Mouse (Mus musculus) limb, embryonic 11.5 days (tissue): ENCODE data around the gene Kmt2a. TPM values are rescaled to one million over a fixed set of nuclear protein-coding genes. Genes with fewer than 3 reads are reported as not detected.

Experiments used
- ATAC-seq: fragments of 200-750 bp; cut with Nextera tagmentation; 2 replicates; pipeline ENCODE4 v1.8.0; 2017; ENCODE audit warnings: low read depth; ENCODE audit not compliant: insufficient number of reproducible peaks, low FRiP score, low TSS enrichment
- DNase-seq: peaks from one replicate; pipeline ENCODE4 v3.0.0-alpha.2; 2015; ENCODE audit warnings: low spot score
- H3K27ac ChIP-seq: fragments of 300-500 bp; sonication (generic); replicated peaks from 2 replicates; pipeline ENCODE4 v1.5.1; 2014; ENCODE audit warnings: low read depth, mild to moderate bottlenecking, low read length
- H3K27me3 ChIP-seq: fragments of 300-500 bp; sonication (generic); 2 replicates; pipeline ENCODE4 v1.6.1; 2014; ENCODE audit warnings: mild to moderate bottlenecking, low read length, mixed read lengths; ENCODE audit not compliant: control insufficient read depth, insufficient read depth
- H3K36me3 ChIP-seq: fragments of 300-500 bp; sonication (generic); 2 replicates; pipeline ENCODE4 v1.6.1; 2014; ENCODE audit warnings: mild to moderate bottlenecking, low read length, moderate library complexity, mixed read lengths; ENCODE audit not compliant: control insufficient read depth, insufficient read depth
- H3K4me1 ChIP-seq: fragments of 300-500 bp; sonication (generic); 2 replicates; pipeline ENCODE4 v1.6.1; 2014; ENCODE audit warnings: low read length, mixed read lengths; ENCODE audit not compliant: control insufficient read depth, insufficient read depth
- H3K4me2 ChIP-seq: fragments of 300-500 bp; sonication (generic); 2 replicates; pipeline ENCODE4 v1.6.1; 2014; ENCODE audit warnings: low read depth, mild to moderate bottlenecking, moderate library complexity; ENCODE audit not compliant: severe bottlenecking
- H3K4me3 ChIP-seq: fragments of 300-500 bp; sonication (generic); 2 replicates; pipeline ENCODE4 v1.5.1; 2014; ENCODE audit warnings: low read depth, low read length
- H3K9ac ChIP-seq: fragments of 300-500 bp; sonication (generic); 2 replicates; pipeline ENCODE4 v1.6.1; 2014; ENCODE audit warnings: mild to moderate bottlenecking, low read length
- H3K9me3 ChIP-seq: fragments of 300-500 bp; sonication (generic); 2 replicates; pipeline ENCODE4 v1.6.1; 2016; ENCODE audit warnings: low read length; ENCODE audit not compliant: control insufficient read depth
- WGBS: fragments of 180-500 bp; shearing (Covaris S2); extraction: QIAGEN DNeasy Blood & Tissue Kit; methylation state at CpG from one replicate; pipeline ENCODE4 v1.1.7; 2014; 5-methylcytosine and 5-hydroxymethylcytosine counted together
- polyA plus RNA-seq: library from polyadenylated mRNA; unstranded; fragments of >200 nt; fragmentation: Nextera tagmentation; extraction: Ambion mirVana; gene quantifications from 2 replicates; pipeline ENCODE4 v1.2.1, GENCODE M21; 2014

The Kmt2a gene
- polyA plus RNA-seq, 1 experiment from 2014 or later, result 13.7 TPM

DNA sequence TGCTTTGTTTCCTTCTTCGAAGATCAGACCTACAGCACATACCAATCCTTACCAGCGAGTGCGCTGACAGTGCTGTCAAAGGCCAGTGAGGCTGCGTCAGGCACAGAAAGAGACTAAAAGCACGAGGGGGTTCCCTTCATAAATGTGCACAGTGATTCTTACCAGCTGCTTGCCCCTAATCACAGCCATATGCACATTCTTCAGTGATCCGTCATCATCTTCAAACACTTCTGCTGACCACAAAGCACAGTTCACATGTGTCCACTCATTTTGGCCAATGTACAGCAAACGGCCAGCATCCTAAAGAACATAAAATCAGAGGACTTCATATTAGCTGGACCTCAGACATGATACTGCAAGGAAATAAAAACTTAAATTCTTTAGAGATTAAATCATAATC, 54.4 kb downstream of the Kmt2a start:
- DNase-seq (no peak), ATAC-seq (no peak)
- Histone ChIP-seq H3K27ac (no peak overlapping the region), H3K4me1 (no peaks in the 10 kb centered on the region), H3K9ac (no peak overlapping the region), H3K9me3 (no peaks in the 10 kb centered on the region), H3K4me2 (no peak overlapping the region), H3K4me3 (no peak overlapping the region), H3K36me3 (peaks cover 22% of the 10 kb centered on the region), H3K27me3 (no peaks in the 10 kb centered on the region)
- 57% methylated on average over 7 of the region's 7 CpGs for WGBS

DNA sequence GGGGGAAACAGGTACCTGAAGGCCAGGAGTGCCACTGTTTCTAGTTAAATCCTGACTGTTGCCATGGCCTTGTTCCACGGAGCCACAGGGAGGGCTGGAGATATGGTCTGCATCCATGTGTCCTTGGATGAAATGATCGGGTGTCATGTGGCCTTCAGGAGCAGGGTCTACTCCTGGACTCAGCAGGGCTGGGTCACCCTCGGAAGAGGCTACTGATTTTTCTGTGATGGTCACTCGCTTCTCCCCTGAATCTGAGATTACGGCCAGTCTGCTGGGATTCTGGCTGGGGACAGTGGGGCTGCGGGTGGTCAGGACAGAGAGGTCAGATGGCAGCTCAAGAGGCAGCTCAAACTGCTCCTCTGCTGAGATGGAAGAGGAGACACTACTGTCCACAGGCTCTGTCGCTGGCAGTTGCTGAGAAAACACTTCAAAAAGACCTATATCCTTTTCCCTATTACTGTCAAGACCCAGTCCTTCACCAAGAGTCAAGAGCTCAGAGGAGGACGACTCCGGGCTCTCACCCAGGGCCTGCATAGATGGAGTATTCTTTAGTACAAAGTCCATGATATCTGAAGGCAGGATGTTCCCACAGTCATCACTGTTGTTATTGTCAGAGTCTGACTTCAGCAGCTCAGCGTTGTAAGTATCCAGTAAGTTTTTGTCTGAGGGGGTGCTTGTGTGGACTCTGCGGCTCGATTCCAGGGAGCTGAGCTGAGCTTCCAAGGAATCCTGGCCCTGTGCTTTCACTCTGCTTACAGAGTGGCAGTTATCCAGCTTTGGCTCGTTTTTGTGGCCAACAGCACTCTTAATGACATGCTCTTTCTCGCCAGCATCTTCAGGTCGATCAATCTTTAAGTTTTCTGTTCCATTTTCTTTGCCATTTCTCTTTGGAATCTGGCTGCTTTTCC, 60.9 kb downstream of the Kmt2a start:
- Histone ChIP-seq H3K9ac (no peak overlapping the region), H3K4me3 (no peak overlapping the region), H3K4me2 (no peak overlapping the region), H3K36me3 (peaks cover 47% of the 10 kb centered on the region), H3K9me3 (no peaks in the 10 kb centered on the region), H3K27ac (no peak overlapping the region), H3K4me1 (no peaks in the 10 kb centered on the region), H3K27me3 (no peaks in the 10 kb centered on the region)
- WGBS, result 93% methylated on average over 15 of the region's 15 CpGs
- ATAC-seq (no peak), DNase-seq (no peak)

DNA sequence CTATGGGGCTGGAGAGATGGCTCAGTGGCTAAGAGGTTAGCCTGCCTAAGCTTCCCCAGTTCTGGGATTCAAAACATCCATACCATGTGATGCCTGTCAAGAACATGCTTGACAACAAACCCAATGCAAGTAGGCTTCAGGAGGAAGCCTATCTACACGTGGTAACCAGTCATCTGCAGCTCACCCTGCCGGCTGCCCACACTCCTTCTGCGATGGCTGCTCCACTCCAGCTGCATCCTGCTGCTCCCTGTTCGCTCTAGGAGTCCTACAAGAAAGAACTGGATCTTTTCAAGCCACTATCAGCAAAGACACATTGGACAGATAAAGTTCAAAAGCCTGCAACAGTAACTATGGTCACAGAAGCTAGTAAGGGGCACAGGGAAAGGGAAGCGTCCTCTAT, 63.6 kb downstream of the Kmt2a start:
- H3K4me1 ChIP-seq, result no peaks in the 10 kb centered on the region
- no peak overlapping the region for H3K9ac ChIP-seq
- H3K27me3 ChIP-seq, result no peaks in the 10 kb centered on the region
- WGBS, result 88% methylated on average over 5 of the region's 5 CpGs
- peaks cover 50% of the 10 kb centered on the region for H3K36me3 ChIP-seq
- no peak overlapping the region for H3K4me3 ChIP-seq
- H3K27ac ChIP-seq, result no peak overlapping the region
- DNase-seq (no peak), ATAC-seq (no peak)
- H3K9me3 ChIP-seq, result no peaks in the 10 kb centered on the region
- no peak overlapping the region for H3K4me2 ChIP-seq

DNA sequence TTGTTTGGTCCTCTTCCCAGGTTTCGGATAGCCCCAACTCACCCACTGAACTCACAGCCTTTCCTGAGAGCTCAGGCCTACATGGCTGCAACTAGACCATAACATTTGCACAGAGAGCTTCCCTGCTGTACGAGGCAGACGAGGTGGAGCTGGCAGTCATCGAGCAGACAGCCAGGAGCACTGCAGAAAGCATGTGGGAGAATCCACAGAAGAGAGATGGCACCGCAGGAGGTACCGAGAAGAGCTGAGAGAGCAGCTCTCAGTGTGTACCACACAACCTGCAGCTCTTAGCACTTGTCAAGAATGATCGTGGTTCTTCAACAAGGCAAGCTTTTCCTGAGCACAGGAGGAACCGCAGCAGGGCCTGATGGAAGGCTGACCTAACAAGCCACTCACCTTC, 66.9 kb downstream of the Kmt2a start:
- H3K4me1 ChIP-seq, result no peaks in the 10 kb centered on the region
- no peak overlapping the region for H3K4me3 ChIP-seq
- peaks cover 35% of the 10 kb centered on the region for H3K36me3 ChIP-seq
- no peaks in the 10 kb centered on the region for H3K9me3 ChIP-seq
- no peak for DNase-seq
- H3K27me3 ChIP-seq, result no peaks in the 10 kb centered on the region
- no peak overlapping the region for H3K27ac ChIP-seq
- H3K4me2 ChIP-seq, result no peak overlapping the region
- ATAC-seq, result no peak
- WGBS, result 94% methylated on average over 8 of the region's 8 CpGs
- H3K9ac ChIP-seq, result no peak overlapping the region

DNA sequence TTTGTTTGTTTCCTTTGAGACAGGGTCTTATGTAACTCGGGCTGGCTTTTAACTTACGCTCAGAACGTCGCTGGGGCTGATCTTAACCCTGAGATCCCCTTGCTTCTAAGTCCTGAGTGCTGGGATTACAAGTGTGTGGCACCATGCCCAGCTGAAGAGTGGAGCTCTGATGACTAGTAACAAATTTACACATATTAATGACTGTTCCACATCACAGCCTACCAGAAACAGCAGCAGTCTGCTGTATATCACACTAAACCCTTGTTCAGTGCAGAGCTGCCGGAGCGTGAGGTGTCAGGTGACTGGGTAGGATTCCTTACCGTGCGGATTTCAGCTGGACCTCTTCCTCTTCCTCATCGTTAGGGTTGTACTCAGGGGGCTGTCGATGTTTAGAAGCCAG, 70.8 kb downstream of the Kmt2a start:
- WGBS, result 87% methylated on average over 10 of the region's 10 CpGs
- H3K9ac ChIP-seq, result no peak overlapping the region
- peaks cover 36% of the 10 kb centered on the region for H3K36me3 ChIP-seq
- H3K27me3 ChIP-seq, result no peaks in the 10 kb centered on the region
- no peak overlapping the region for H3K4me3 ChIP-seq
- no peak for ATAC-seq
- no peak overlapping the region for H3K27ac ChIP-seq
- no peak overlapping the region for H3K4me2 ChIP-seq
- no peaks in the 10 kb centered on the region for H3K4me1 ChIP-seq
- DNase-seq, result no peak
- no peaks in the 10 kb centered on the region for H3K9me3 ChIP-seq

DNA sequence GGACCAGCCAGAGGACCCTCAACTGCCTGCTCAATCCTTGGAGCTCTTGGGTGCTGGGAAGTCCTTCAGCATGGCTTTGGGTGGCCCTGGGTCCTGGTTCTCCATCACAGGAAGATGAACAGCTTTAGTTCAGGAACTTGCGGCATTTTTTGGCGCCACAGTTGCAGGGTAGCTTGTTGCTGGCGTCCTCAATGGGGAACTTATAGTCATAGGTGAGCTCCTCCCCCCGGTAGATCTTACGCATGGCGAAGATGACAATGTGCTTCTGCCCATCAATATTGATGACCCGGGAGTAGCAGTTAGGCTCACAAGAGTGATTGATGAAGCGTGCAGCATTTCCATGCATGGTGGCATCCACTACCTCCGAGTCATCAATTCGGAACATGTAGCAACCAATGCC, 73.3 kb downstream of the Kmt2a start:
- no peaks in the 10 kb centered on the region for H3K4me1 ChIP-seq
- H3K36me3 ChIP-seq, result peaks cover 29% of the 10 kb centered on the region
- no peaks in the 10 kb centered on the region for H3K27me3 ChIP-seq
- DNase-seq (no peak), ATAC-seq (no peak)
- no peak overlapping the region for H3K4me2 ChIP-seq
- H3K9ac ChIP-seq, result no peak overlapping the region
- WGBS, result 93% methylated on average over 10 of the region's 10 CpGs
- H3K27ac ChIP-seq, result no peak overlapping the region
- no peak overlapping the region for H3K4me3 ChIP-seq
- no peaks in the 10 kb centered on the region for H3K9me3 ChIP-seq

DNA sequence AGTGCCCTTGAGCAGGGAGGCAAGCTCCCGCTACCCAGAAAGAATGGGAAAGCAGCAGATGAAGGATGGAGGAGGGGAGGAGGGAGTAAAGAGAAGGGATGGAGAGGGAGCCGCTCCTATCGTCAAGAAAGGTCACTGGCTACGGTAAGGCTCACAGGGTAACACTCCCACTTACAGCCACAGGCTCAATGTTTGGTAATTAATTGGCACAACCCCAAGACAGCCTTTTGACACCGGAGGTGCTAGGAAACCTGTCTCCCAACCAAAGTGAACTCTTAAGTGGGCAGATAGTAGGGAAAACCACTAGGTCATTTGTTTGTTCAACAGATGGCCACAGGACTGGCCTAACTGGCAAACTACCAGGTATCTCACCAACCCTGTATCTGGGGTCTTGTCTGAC, 74.0 kb downstream of the Kmt2a start:
- Histone ChIP-seq H3K27me3 (no peaks in the 10 kb centered on the region), H3K4me2 (no peak overlapping the region), H3K9ac (no peak overlapping the region), H3K9me3 (no peaks in the 10 kb centered on the region), H3K4me1 (no peaks in the 10 kb centered on the region), H3K27ac (no peak overlapping the region), H3K36me3 (peaks cover 27% of the 10 kb centered on the region), H3K4me3 (no peak overlapping the region)
- WGBS, result 64% methylated on average over 5 of the region's 5 CpGs
- ATAC-seq (no peak), DNase-seq (no peak)

DNA sequence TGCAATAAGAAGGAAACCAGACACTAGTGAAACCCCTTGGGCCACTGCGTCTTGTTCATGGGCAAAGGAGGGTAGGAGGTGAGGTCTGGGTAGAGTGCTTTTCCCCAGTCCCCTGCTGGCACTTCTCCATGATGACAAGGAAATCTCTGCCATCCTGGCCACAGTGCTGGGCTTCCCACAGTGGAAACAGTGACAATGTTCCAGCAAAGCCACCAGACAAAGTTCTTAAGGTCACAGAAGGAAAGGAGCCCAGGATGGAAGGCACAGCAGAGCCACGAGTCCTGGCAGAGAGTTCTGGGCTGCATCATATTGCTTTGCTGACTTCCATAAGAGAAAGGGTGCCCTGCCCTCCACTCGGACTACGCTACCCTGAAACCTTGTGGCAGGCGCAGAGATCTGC, 75.6 kb downstream of the Kmt2a start:
- Histone ChIP-seq H3K27me3 (no peaks in the 10 kb centered on the region), H3K4me1 (no peaks in the 10 kb centered on the region), H3K27ac (no peak overlapping the region), H3K9me3 (no peaks in the 10 kb centered on the region), H3K9ac (no peak overlapping the region), H3K4me3 (no peak overlapping the region), H3K4me2 (no peak overlapping the region), H3K36me3 (peaks cover 27% of the 10 kb centered on the region)
- 92% methylated on average over 5 of the region's 5 CpGs for WGBS
- DNase-seq (no peak), ATAC-seq (no peak)

DNA sequence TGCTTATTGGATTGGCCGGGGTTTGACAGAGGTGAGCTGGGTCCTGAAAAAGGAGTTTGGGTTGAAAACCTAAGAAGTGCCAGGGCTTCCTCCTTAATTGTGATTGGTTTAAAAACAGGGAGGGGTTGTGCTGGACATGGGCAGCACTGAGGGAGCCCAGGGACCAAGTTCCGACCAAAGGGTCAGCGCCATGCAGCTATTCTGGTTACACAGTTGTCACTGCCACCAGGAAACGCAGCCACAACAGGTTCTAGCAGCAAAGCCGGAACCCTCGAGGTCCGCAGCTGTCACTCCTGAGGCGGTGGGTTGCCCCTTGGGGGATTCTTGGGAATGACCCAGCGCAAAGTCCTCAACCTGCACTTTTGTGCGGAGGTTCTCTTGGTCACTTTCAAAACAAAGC, 76.4 kb downstream of the Kmt2a start:
- no peaks in the 10 kb centered on the region for H3K4me1 ChIP-seq
- H3K4me2 ChIP-seq, result no peak overlapping the region
- H3K27me3 ChIP-seq, result no peaks in the 10 kb centered on the region
- ATAC-seq (no peak), DNase-seq (no peak)
- H3K9ac ChIP-seq, result no peak overlapping the region
- H3K27ac ChIP-seq, result no peak overlapping the region
- no peak overlapping the region for H3K4me3 ChIP-seq
- no peaks in the 10 kb centered on the region for H3K9me3 ChIP-seq
- 94% methylated on average over 10 of the region's 10 CpGs for WGBS
- H3K36me3 ChIP-seq, result peaks cover 20% of the 10 kb centered on the region
